Mouse (Mus musculus): ENCODE measurements around the gene AC124108.1. TPM values are rescaled to one million over a fixed set of nuclear protein-coding genes. Genes with fewer than 3 reads are reported as not detected.

The AC124108.1 gene
- polyA plus RNA-seq, 1 experiment from 2014 or later, result 0.07 TPM

- no peak for TF ChIP-seq CTCF (IDR thresholded peaks at IDR 0.05; ENCODE audit: low read depth)
- Histone ChIP-seq H3K36me3 (ENCODE audit: insufficient read depth, low read length) (no peaks in the 10 kb centered on the region), H3K9ac (ENCODE audit: low read depth, low read length) (no peak overlapping the region), H3K27ac (no peak overlapping the region), H3K4me1 (replicated peaks; ENCODE audit: insufficient read depth, low read length) (no peaks in the 10 kb centered on the region), H3K27me3 (ENCODE audit: insufficient read depth, low read length) (0 out of 2 replicates have a peak, but pooled peaks cover 2% of the 10 kb centered on the region), H3K9me3 (replicated peaks; ENCODE audit: low read length) (no peaks in the 10 kb centered on the region), H3K4me3 (replicated peaks; ENCODE audit: low read depth, low read length) (no peak overlapping the region), H3K4me2 (ENCODE audit: low read length) (no peak overlapping the region)
- no peak for DNase-seq (ENCODE audit: low spot score)
- whole genome bisulfite sequencing, result 70% methylated on average over 2 of the region's 2 CpGs
- ATAC-seq (replicated peaks; ENCODE audit: low FRiP score, low read depth), result no peak
These were observed 10.7 kb downstream of the AC124108.1 start for GRCm38 (mm10) chr1:132201936-132202335.

DNA sequence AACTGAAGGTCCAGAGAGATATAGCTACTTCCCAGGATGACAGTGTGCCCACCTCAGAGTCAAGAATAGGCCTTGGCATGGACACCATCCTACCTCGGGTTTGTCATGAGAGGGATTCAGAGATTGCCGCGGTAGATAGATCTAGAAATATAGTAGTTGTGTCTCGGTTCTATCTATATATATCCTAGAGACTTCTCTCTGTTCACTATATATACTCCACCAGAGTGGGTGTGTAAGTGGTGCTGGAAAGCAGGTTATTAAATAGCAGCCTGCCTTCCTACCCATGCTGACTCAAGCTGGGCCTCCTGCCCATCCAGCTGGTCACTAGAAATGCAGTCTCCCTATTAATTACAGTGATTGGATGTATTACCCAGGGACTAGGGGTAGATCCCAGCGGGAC is 11.5 kb downstream of the AC124108.1 start:
- whole genome bisulfite sequencing, result 93% methylated on average over 5 of the region's 5 CpGs
- no peaks in the 10 kb centered on the region for H3K36me3 ChIP-seq (ENCODE audit: insufficient read depth, low read length)
- TF ChIP-seq CTCF (IDR thresholded peaks at IDR 0.05; ENCODE audit: low read depth), result no peak

DNA sequence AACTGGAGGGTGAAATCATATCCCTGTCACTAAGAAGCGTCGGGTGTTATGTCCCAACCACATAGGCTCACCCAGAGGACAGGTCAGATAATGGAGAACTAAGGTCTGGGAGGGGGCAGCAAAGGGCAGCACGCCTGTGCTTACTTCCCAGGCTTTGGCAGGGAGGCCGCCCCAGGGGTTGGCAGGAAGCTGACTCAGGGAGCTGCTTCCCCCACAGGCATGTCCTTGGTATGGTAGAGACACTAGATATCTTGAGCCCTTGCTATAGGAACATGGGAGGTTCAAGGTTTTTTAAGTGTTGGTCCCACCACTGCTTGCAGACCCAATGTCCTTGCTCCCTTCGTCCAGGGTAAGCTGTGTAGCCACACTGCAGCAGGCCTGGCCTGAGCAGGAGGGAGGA is 14.7 kb downstream of the AC124108.1 start:
- WGBS, result 48% methylated on average over 5 of the region's 5 CpGs
- Histone ChIP-seq H3K4me2 (ENCODE audit: low read length) (no peak overlapping the region), H3K27me3 (ENCODE audit: insufficient read depth, low read length) (no peaks in the 10 kb centered on the region), H3K4me3 (replicated peaks; ENCODE audit: low read depth, low read length) (no peak overlapping the region), H3K36me3 (ENCODE audit: insufficient read depth, low read length) (no peaks in the 10 kb centered on the region), H3K27ac (no peak overlapping the region), H3K9ac (ENCODE audit: low read depth, low read length) (no peak overlapping the region), H3K4me1 (replicated peaks; ENCODE audit: insufficient read depth, low read length) (no peaks in the 10 kb centered on the region), H3K9me3 (replicated peaks; ENCODE audit: low read length) (no peaks in the 10 kb centered on the region)
- no peak for TF ChIP-seq CTCF (IDR thresholded peaks at IDR 0.05; ENCODE audit: low read depth)
- ATAC-seq (replicated peaks; ENCODE audit: low FRiP score, low read depth) (no peak), DNase-seq (ENCODE audit: low spot score) (no peak)

More for the DNA sequence above, 11.5 kb downstream of the AC124108.1 start:
- Histone ChIP-seq H3K27me3 (ENCODE audit: insufficient read depth, low read length) (no peaks in the 10 kb centered on the region), H3K4me2 (ENCODE audit: low read length) (no peak overlapping the region), H3K4me1 (replicated peaks; ENCODE audit: insufficient read depth, low read length) (no peaks in the 10 kb centered on the region), H3K4me3 (replicated peaks; ENCODE audit: low read depth, low read length) (no peak overlapping the region), H3K9ac (ENCODE audit: low read depth, low read length) (no peak overlapping the region), H3K9me3 (replicated peaks; ENCODE audit: low read length) (no peaks in the 10 kb centered on the region), H3K27ac (no peak overlapping the region)
- no peak for ATAC-seq (replicated peaks; ENCODE audit: low FRiP score, low read depth)
- DNase-seq (ENCODE audit: low spot score), result no peak

DNA sequence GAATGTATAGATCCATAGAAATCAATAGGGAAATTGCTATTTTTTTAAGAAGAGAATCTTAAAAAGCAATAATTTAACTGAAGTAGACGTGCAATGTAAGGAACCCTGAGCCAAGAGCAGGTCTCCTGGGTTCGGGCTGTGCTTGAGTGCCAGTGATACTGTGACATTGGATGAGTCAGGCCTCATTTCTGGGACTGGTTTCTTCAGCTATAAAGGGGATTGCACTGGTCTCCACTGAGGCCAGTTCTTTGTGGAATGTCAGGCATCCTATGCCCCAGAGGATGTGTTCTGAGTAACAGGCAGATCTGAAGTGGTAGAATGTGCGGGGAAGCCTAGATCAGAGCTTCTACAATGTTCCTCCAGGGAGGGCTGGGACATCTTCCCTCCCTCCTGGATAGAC is 15.6 kb downstream of the AC124108.1 start:
- 94% methylated on average over 3 of the region's 3 CpGs for WGBS
- Histone ChIP-seq H3K36me3 (ENCODE audit: insufficient read depth, low read length) (no peaks in the 10 kb centered on the region), H3K4me1 (replicated peaks; ENCODE audit: insufficient read depth, low read length) (no peaks in the 10 kb centered on the region), H3K27ac (no peak overlapping the region), H3K9ac (ENCODE audit: low read depth, low read length) (no peak overlapping the region), H3K4me3 (replicated peaks; ENCODE audit: low read depth, low read length) (no peak overlapping the region), H3K27me3 (ENCODE audit: insufficient read depth, low read length) (no peaks in the 10 kb centered on the region), H3K9me3 (replicated peaks; ENCODE audit: low read length) (no peaks in the 10 kb centered on the region), H3K4me2 (ENCODE audit: low read length) (no peak overlapping the region)
- no peak for TF ChIP-seq CTCF (IDR thresholded peaks at IDR 0.05; ENCODE audit: low read depth)
- no peak for ATAC-seq (replicated peaks; ENCODE audit: low FRiP score, low read depth)
- no peak for DNase-seq (ENCODE audit: low spot score)

DNA sequence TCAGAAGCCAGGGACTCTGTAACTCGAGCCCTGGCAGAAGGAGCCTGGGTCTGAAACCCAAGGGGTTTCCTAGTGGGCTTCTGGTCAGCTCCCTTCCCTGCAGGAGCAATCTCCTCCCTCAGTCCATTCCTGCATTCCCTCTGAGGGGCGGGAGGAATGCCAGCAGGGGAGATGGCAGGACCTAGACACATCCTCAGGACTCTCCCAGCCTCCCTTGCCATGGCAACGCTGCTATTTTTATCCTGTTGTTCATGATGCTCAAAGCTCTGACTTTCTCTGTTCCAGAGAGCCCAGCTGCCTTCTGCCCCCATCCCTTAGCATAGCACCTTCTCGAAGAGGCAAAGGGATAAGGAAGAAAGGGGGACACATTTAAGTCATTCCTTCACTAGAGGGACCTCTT is 16.9 kb downstream of the AC124108.1 start:
- H3K4me1 ChIP-seq (replicated peaks; ENCODE audit: insufficient read depth, low read length), result 0 out of 2 replicates have a peak, but pooled peaks cover 3% of the 10 kb centered on the region
- no peak overlapping the region for H3K9ac ChIP-seq (ENCODE audit: low read depth, low read length)
- H3K36me3 ChIP-seq (ENCODE audit: insufficient read depth, low read length), result no peaks in the 10 kb centered on the region
- H3K4me2 ChIP-seq (ENCODE audit: low read length), result no peak overlapping the region
- no peak for TF ChIP-seq CTCF (IDR thresholded peaks at IDR 0.05; ENCODE audit: low read depth)
- ATAC-seq (replicated peaks; ENCODE audit: low FRiP score, low read depth), result no peak
- peak; percentile 40 for DNase-seq (ENCODE audit: low spot score)
- 15% methylated on average over 4 of the region's 4 CpGs for WGBS
- H3K27me3 ChIP-seq (ENCODE audit: insufficient read depth, low read length), result no peaks in the 10 kb centered on the region
- no peak overlapping the region for H3K27ac ChIP-seq
- H3K4me3 ChIP-seq (replicated peaks; ENCODE audit: low read depth, low read length), result no peak overlapping the region
- no peaks in the 10 kb centered on the region for H3K9me3 ChIP-seq (replicated peaks; ENCODE audit: low read length)

DNA sequence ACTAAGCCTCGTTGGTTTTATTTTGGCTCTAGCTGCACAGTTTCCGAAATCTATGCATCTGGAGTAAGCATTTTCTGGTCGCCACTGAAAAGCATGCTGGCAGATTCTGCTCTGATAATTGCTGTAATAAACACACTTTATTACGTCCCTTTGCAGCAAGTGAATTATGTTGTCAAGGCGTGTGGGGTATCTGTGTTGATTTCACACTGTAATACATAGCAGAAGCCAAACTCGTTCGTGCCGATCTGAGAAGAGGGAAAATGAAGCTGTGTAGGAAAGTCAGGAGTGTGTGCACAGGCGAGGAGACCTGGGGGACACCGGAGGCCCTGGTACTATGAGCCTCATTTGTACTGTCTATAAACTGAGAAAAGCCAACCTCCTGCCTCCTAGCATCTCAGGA is 18.1 kb downstream of the AC124108.1 start:
- H3K27me3 ChIP-seq (ENCODE audit: insufficient read depth, low read length), result no peaks in the 10 kb centered on the region
- H3K9ac ChIP-seq (ENCODE audit: low read depth, low read length), result no peak overlapping the region
- no peak for ATAC-seq (replicated peaks; ENCODE audit: low FRiP score, low read depth)
- no peaks in the 10 kb centered on the region for H3K36me3 ChIP-seq (ENCODE audit: insufficient read depth, low read length)
- H3K9me3 ChIP-seq (replicated peaks; ENCODE audit: low read length), result no peaks in the 10 kb centered on the region
- 29% methylated on average over 10 of the region's 10 CpGs for WGBS
- no peak for TF ChIP-seq CTCF (IDR thresholded peaks at IDR 0.05; ENCODE audit: low read depth)
- H3K4me3 ChIP-seq (replicated peaks; ENCODE audit: low read depth, low read length), result no peak overlapping the region
- H3K27ac ChIP-seq, result no peak overlapping the region
- no peak for DNase-seq (ENCODE audit: low spot score)
- no peak overlapping the region for H3K4me2 ChIP-seq (ENCODE audit: low read length)
- 0 out of 2 replicates have a peak, but pooled peaks cover 3% of the 10 kb centered on the region for H3K4me1 ChIP-seq (replicated peaks; ENCODE audit: insufficient read depth, low read length)

DNA sequence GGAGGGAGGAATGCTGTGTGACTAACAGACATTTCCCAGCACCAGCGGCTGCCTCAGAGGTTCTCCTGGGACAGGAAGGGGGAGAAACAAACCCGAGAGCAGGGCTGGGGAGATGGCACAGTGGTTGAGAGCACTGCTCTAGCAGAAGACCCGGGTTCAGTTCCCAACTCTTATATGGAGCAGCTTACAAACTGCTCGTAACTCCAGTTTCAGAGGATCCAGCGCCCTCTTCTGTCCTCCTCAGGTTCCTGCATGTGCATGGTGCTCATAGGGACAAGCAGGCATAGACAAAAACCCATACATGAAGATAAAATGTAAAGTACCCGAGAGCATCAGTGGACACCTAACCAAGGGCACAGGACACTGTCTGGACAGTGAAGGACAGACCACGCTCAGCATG is 19.7 kb downstream of the AC124108.1 start:
- peak; percentile 67 for TF ChIP-seq CTCF (IDR thresholded peaks at IDR 0.05; ENCODE audit: low read depth)
- no peak for ATAC-seq (replicated peaks; ENCODE audit: low FRiP score, low read depth)
- H3K27me3 ChIP-seq (ENCODE audit: insufficient read depth, low read length), result no peaks in the 10 kb centered on the region
- no peak overlapping the region for H3K9ac ChIP-seq (ENCODE audit: low read depth, low read length)
- H3K4me2 ChIP-seq (ENCODE audit: low read length), result no peak overlapping the region
- H3K4me1 ChIP-seq (replicated peaks; ENCODE audit: insufficient read depth, low read length), result 0 out of 2 replicates have a peak, but pooled peaks cover 3% of the 10 kb centered on the region
- H3K27ac ChIP-seq, result no peak overlapping the region
- WGBS, result 28% methylated on average over 7 of the region's 7 CpGs
- no peaks in the 10 kb centered on the region for H3K9me3 ChIP-seq (replicated peaks; ENCODE audit: low read length)
- peak; percentile 49 for DNase-seq (ENCODE audit: low spot score)
- H3K36me3 ChIP-seq (ENCODE audit: insufficient read depth, low read length), result no peaks in the 10 kb centered on the region
- H3K4me3 ChIP-seq (replicated peaks; ENCODE audit: low read depth, low read length), result no peak overlapping the region

Measured in kidney, postnatal 0 days (tissue).